Mouse (Mus musculus) G1E (cell line): ENCODE measurements around the gene Sstr4.

Experiments
- CTCF ChIP-seq: IDR thresholded peaks from 2 replicates; pipeline ENCODE4 v1.5.1; 2012; ENCODE audit warnings: low read depth, low read length, inconsistent platforms, mixed read lengths
- GATA1 ChIP-seq: IDR thresholded peaks from 2 replicates; pipeline ENCODE4 v1.6.1; 2012; ENCODE audit warnings: borderline replicate concordance, low read length, inconsistent platforms, mixed read lengths

DNA sequence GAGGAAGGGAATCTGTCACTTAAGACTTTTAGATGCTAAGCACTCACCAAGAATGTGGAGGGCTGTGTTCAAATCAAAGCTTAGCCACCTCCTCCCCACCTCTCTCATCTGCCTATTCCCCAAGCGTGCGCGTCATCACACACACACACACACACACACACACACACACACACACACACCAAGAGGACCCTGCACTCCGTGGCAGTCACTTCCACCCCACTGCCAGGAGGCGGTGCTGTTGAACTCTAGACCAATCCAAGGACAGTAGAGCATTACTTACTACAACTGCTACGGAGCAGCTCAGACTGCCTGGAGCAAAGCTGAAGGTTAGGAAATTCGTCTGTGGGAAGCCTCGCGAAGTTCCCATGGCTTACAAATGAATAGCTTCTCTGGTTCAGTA lies 14.0 kb downstream of the Sstr4 start:
- TF ChIP-seq GATA1 (no peak), CTCF (no peak)
